Mouse (Mus musculus) left cerebral cortex, postnatal 10 days (tissue): ENCODE measurements around the gene Ndufb4. TPM values are rescaled to one million over a fixed set of nuclear protein-coding genes. Genes with fewer than 3 reads are reported as not detected.
"Not testable (repeated sequence)": the region's sequence is repeated elsewhere in the genome, so short reads cannot be mapped to it uniquely, and the experiment has no call there.

Experiments used
- DNase-seq, 2 experiments: peaks; one replicate each; pipeline ENCODE4 v3.0.0; 2021 to 2022; ENCODE audit warnings: low spot score in 2 of 2, mixed read lengths in 1 of 2; ENCODE audit errors: extremely low spot score in 1 of 2
- intact Hi-C: fragments of 180-260 bp; cut with DNase I; formaldehyde crosslinking; loops from one replicate; pipeline ENCODE4 v1.15.1; 2025
- total RNA-seq, 2 experiments: library from RNA; stranded (reverse); gene quantifications; 2 replicates each; pipeline ENCODE4 v1.2.3; 2021

Ndufb4 gene
- total RNA-seq, 2 experiments from 2014 or later = 72.5 to 73.8 TPM

DNA sequence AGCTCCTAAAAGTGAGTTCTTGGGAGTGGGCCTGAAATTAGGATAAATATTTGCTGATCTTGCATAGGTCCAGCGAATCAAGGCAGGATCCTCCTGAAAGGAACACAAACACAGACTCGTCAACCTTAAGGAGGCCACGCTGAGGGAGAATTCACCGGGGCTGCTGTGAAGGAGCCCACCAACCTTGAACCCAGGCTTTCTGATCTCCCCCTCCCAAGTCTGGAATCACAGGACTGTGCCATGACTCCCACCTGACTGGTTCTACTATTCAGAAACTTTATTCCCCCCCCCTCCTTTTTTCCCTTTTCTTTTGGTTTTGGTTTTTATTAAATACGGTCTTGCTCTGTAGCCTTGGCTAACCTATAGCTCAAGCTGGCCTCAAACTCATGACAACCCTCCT lies 5.2 kb downstream of the Ndufb4 start:
- intact Hi-C loops = no loop called here
- no peak for DNase-seq

DNA sequence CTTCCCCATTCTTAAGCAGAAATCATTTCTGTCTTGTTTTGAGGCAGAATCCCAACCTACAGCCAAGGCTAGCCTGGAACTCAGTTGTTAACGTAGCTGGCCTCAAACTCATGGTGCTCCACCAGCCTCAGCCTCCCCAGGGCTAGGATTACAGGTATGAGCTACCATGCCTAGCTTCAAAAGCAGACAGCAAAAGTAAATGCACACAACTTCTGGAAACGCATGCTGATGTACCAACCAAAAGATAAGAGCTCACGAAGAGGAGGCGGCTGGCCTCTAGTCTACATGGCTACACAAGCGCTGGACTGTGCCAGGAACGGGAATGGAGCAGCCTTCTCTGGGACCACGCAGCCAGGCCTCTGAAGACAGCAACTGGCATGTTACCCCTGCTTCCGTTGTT lies 6.3 kb downstream of the Ndufb4 start:
- intact Hi-C loops = no loop called here

DNA sequence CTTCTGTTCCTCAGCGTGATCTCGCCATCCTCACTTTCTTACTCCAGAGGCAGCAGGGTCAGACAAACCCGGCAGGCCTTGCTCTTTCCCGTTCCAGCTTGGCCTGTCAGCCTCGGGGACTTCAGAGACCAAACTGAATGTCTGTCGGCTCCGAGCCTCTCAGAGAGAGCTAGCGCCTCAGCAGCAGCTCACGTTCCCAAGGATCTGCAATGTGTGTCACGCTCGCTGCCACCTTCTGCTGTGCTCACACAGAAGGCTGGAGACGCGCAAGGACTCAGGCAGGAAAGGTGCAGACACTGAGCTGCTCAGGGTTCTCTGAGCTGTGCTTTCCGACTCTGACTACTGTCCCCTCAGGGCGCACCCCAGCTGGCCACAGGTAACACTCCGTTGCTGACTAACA lies 7.2 kb downstream of the Ndufb4 start:
- peak in 1 of 2 experiments; percentile 31 for DNase-seq
- intact Hi-C loops = no loop called here

More for the DNA sequence above, 6.3 kb downstream of the Ndufb4 start:
- DNase-seq = no peak

DNA sequence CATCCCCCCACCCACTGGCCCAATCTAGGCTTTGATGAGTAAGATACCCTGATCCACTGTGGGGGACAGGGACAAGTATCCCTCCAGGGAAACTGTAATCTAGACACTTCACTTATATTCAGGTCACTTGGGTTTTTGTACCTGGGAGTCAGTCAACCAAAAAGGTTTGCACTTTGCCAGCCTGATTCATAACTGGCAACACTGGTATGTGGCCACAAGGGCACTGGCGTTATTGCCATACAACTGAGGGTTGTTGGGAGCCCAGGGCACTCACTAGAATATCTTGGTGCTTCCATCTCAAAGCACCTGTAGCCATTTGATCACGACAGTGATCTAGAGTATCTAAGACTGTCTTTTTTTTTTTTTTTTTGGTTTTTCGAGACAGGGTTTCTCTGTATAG lies 8.5 kb downstream of the Ndufb4 start:
- no peak for DNase-seq
- intact Hi-C loops = no loop called here

DNA sequence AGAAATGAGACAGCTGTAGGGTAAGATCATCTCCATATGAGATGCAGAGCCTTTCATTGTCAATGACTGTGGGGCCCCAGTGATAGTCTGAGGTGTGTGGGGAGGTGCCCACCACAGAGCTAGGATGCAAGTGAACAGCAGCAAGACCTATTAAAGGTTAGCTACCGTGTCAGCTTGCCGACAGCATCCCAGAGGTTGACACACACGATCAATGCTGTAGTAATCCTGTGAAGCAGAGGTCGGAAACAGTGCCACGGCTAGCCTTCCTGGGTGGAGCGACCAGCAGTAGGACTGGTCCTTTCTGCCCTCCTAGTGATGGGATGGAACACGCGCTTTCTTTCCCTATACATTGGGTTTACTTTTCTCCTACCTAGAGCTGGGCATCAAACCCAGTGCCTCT lies 9.0 kb downstream of the Ndufb4 start:
- intact Hi-C loops = no loop called here
- no peak for DNase-seq

DNA sequence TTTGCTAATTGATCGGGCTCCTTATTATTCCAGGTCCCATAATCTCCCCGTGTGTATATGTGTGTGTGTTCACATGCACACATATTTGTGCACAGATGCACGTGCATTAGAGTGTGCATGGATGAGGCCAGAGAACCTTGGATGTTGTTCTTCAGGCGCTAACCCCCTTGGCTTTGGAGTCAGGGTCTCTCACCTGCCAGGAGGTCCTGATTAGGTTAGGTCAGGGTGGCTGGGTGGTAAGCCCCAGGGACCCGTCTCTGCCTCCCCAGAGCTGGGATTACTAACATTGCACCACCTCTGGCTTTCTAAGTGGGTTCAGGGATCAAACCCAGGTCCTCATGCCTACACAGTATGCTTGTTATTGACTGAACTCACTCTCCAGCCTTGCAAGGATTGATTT lies 9.8 kb downstream of the Ndufb4 start:
- no peak for DNase-seq
- intact Hi-C loops = no loop called here

DNA sequence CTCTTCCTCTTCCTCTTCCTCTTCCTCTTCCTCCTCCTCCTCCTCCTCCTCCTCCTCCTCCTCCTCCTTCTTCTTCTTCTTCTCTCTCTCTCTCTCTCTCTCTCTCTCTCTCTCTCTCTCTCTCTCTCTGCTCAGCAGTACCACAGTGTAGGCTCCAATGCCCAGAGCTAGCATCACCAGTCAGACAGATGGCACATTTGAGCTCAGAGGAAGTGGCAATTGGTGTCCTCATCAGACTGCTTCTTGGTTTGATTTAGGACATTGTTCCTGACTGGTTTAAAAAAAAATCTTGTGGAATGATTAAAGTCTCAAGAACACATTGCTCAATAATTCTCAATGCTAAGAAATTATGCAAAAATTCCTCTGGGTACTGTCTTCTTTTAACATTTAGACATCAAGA lies 13.7 kb downstream of the Ndufb4 start:
- intact Hi-C loops, DNase-seq: not testable (repeated sequence)

DNA sequence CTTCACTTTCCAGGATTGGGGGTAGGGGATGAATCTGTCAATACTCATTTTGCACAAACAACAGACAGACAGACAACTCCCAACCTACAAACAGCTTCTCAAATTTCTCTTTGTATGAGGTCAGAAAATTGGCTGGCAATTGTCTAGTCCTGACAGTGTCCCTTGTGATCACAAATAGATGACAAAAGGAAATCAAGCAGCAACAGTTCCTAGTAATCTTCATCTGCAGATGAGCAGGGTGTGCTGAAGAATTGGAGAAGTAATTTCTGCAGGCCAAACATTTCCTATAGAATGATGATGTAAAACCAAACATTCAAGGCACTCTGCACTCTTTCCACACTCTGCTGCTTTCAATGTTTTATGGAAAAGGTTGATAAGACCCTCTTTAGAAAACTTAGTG lies 16.5 kb downstream of the Ndufb4 start:
- intact Hi-C loops = no loop called here

DNA sequence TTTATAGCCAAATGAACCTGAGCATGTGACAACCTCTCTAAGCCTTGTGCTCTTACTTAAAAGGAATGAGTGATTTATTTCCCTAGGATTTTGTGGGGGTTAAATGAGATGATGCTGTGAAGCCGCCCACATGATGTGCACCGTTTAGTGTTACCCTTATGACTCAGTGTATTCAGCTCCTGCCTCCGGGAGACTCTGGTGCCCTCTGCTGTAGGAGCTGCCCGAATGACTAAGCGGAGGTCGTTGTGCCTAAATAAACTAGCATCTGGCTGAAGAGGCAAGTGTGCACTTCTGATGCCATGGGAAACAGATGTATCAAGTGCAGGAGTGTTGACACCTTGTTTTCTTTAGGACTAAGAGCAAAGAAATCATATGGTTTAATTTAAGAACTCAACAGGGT lies 18.1 kb downstream of the Ndufb4 start:
- DNase-seq = no peak
- intact Hi-C loops = no loop called here

More for the DNA sequence above, 16.5 kb downstream of the Ndufb4 start:
- no peak for DNase-seq

DNA sequence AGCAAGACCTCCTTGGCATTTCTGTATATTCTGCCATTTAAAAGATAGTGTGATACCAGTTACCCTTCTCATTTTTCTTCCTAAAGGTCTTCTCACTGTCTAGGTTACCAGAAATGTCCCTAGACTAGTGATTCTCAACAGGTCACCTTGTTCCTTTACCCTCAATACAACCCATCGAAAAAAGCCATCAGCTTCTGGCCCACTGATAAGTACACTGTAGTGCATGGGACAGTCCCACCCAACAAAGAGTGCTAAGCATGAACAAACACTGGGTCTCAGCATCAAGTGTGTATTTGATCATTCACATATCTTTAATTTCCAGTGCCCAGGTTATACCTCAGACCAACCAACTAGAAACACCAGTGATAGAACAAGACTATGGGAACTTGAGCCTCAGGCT lies 19.2 kb downstream of the Ndufb4 start:
- DNase-seq = no peak
- intact Hi-C loops = no loop called here

DNA sequence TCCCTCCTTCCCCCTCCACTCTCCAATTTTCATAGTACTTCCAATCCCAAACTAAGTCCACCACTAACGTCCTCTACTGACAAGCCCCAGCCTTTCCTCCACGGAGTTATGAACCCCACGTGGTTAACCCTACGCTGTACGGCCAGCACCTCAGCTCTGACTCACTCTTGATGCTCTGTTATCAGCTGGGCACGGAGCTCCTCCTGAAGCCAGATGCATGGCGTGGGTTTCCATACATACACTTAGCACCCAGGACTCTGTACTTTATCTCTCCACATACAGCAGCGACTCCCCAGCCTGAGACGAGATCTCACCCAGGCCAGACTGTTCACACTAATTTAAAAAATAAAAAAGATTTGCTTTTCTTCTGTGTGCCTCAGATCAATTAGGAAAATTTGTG lies 19.7 kb downstream of the Ndufb4 start:
- no peak for DNase-seq
- intact Hi-C loops = no loop called here

DNA sequence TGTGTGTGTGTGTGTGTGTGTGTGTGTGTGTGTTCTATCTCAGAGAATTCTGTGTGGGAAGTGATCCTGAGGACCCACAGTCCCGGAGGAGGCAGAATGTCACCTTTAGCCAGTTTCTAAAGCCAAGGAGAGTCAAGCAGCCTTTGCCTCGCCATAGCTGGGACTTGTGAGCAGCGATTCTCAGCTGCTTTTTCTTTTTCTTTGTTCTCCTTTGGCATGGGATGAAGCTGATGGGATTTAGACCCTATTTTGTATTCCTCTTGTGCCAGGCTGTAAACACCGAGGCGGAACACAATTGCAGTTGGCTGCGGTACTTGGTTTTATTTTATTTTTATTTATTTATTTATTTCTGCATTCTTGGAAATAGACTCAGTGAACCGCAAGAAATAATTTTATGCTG lies 25.2 kb downstream of the Ndufb4 start:
- intact Hi-C loops = no loop called here

DNA sequence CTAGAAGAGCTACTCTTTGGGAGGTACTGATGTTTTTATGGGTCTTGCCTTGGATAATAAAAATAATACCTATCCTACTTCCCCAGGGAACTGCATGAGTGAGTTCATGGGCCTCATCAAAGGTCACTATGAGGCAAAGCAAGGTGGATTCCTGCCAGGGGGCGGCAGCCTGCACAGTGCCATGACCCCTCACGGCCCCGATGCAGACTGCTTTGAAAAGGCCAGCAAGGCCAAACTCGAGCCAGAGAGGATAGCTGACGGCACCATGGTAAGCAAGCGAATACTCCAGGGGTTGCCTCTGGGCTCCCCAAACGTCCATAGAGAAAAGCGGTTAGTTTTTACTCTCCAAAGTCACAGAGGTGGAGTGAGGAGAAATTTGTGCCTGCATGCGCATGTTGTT lies 25.9 kb downstream of the Ndufb4 start:
- intact Hi-C loops = no loop called here
- no peak for DNase-seq

More for the DNA sequence above, 25.2 kb downstream of the Ndufb4 start:
- DNase-seq = no peak

DNA sequence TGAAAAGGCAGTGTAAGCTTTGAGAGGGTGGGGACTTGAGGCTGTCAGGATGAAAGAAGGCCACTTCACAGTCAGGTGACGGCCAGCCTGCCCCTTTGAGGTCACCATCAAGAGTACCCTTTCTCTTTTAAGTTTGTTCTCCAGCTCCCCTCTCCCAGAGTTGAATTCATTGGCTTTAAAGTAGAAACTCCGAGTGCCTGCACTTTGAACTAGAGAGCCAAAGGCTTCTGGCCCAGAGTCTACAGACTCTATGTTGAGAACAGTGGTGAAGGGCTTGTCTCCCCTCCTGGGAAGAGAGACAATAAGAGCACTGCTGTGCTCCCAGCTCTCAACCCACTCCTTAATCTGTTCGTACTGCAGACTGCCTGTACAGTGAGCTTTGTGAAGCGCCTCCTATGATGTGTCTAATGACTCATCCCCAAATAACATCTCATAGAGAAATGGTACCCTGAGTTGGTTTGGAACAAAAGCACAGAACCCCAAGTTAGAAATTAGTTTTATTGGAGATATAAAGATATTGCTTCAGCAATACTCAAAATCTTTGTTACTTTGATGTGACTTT lies 27.8 kb downstream of the Ndufb4 start:
- intact Hi-C loops = no loop called here
- no peak for DNase-seq

DNA sequence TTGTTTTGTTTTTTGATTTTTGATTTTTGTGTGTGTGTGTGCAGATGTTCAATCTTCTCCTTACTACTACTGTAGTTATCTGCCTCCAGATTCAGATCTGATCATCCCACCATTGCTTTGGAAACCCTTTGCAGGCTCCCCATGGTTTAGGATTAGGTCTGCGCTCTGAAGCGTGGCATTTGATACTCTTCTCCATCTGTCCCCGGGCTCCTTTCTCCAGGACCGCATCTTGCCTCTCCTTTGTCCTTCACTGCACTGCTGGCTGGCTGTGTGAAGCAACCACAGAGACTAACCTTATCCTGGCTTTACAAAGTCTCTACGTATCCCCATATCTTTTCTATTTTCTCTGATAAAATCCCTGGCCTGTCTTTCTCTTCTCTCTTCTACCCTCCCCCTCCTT lies 31.3 kb downstream of the Ndufb4 start:
- intact Hi-C loops = no loop called here
- no peak for DNase-seq

DNA sequence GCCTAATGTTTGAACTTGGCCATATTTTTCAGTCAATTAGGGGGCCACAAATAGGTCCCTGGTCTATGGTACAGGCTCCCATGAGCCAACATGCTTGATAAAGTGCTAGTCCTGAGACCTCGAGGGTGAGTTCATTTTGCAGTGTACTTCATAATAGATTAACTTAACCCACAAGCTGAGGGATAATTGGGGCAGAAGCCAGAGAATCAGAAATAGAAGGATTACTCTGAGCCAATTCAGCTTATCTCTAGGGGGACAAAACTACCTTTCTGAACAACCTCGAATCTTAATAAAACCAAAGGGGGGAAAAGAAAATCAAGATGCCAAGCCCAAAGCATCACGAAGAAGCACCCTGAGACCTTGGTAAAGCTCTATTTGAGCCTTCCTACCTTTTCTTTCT lies 31.9 kb downstream of the Ndufb4 start:
- no peak for DNase-seq
- intact Hi-C loops = no loop called here

DNA sequence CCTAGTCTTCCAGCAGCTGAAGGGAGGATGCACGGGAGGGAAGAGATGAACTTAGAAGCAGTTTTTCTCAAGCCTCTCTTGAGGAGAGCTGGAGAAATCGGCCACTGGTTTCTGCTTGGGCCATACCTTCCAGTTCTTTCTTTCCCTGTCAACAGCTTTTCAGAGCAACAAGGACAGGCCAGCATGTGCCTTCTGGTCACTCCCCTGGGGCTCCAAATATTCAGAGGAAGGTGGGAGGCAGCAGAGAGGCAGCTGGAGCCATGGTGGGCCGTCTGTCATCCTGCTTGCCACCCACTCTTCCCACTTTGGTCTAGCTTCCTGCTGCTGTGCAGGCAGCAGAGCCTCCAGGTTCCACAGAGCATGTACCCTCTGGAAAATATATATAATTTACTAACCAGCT lies 36.6 kb downstream of the Ndufb4 start:
- peak; percentile 37 to 57 for DNase-seq
- intact Hi-C loops = no loop called here

DNA sequence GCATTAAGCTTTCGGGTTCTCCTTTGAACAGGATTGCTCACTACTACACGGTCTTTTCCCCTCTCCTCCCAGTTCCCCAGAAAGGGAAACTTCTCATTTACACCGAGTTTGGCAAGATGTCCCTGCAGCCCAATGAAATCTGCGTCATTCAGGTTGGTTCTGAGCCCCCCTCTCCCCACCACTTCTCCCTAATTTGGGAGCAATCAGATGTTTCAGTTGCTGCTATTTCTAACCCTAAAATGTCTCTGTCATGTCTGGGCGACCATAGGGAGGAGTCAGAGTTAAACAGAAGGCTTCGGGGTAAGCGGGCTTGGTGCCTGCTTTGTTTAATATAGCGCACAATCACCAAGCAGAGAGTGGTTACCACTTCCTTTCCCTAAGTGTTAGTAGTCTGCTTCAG lies 38.1 kb downstream of the Ndufb4 start:
- no peak for DNase-seq
- intact Hi-C loops = no loop called here

DNA sequence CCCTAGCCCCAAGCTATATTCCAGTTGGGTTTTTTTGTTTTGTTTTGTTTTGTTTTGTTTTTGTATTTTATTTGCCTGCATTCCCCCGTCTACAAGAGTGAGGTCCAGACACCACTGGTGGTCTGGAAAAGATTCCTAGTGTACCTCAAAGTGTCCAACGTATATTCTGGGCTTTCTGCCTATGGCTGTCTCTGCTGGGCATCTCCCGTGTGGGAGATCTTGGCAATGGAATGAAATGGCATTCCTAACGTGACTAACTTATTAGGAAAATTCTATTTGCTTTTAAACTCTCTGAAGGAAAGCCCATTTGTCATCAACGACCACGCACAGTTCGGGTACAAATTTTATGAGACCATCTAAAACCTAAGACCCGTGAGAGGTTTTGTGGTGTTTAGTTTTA lies 38.8 kb downstream of the Ndufb4 start:
- intact Hi-C loops = no loop called here
- no peak for DNase-seq

DNA sequence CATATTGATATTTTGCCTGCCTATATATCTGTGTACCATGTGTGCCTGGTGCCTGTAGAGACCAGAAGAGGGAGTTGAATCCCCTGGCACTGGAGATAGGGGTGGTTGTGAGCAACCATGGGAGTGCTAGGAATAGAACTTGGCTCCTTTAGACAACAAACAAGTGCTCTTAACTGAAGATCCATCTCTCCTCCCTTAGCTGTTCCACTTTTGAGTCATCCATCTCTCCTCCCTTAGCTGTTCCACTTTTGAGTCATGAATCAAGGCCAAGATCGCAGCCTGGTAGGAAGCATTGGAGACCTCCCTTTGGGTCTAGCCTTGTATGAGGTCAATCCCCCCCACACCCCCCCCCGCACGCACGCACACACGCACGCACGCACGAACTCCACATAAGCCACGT lies 39.7 kb downstream of the Ndufb4 start:
- DNase-seq = no peak
- intact Hi-C loops = no loop called here

DNA sequence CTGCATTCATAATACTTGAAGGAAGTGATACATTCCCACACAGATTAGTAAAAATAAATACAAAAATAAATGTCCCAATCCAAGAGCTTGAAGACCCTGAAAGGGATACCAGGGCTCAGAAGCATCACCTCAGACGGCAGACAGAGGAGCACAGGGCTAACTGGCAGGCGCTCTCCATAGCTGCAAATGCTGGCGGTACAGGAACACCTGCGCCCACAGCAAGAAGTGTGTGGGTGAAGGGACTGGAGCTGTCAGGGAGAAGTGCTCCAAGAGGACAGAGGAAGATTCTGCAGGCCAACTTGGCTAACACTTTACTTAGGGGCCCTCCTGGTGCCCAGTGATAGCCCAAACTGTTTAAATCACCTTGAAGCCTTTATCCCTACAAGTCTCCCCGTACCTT lies 42.2 kb downstream of the Ndufb4 start:
- intact Hi-C loops = no loop called here
- no peak for DNase-seq

DNA sequence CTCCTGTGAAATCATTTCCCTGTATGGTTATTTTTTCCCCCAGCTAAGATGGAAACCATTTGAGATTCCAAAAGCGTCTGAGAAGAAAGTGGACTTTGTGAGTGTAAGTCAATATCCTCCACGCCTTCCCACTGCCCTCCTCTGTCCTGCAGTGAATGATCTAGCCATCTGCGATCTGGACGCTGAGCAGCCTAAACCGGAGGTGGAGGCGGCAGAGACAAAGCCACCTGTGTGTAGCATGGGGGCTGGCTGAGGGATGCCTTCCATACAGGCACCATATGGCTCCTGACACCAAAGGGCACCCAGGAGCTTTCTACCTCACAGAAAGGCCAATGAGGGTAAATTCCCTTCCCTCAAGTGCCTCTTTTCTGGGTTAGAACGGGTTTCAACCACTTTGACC lies 43.2 kb downstream of the Ndufb4 start:
- no peak for DNase-seq
- intact Hi-C loops = no loop called here
